ENCODE assay signal across 10 mouse cellular contexts in the genomic region with DNA sequence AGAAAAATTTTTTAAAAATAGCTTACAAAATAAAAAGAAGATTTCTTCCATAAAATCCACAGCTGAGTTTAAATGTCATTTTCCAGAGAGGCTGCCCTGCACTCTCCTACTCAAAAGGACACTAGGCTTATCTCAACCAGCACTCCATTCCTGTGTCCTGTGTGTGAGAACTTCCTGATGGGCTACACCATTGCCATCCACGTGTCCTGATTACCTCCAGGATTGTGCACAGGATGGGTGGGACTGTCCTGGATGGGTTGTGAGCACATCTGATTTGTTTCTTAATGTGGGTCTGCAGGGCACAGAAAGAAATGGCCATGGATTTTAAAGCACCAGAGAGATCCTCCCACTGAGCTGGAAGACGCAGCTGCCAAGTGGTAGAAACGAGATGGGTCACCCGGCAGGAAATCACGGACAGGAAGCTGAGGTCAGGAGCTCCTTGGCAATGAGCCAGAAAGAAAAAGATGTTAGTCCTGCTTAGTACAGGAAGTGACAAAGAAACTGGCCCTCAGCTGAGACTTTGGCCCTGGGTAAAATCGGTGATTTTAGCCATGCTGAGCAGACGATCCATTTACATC.
DNase-seq lines count a peak whose midpoint lies in the region; ATAC-seq and TF ChIP-seq lines count a peak whose summit lies in the region.
"Had no signal": no experiment of that assay in that cellular context is flagged by ENCODE, and none has a peak within 500 bp of the region (broad histone marks: within the 10 kb centered on the region; RNA-seq: fewer than 3 reads in every experiment).

No protein-coding gene starts in this region.

- H3K4me3 ChIP-seq in intestine, embryonic 16.5 days (ENCODE audit: low read length): no peak overlapping the region
- H3K4me3 ChIP-seq in intestine, postnatal 0 days (ENCODE audit: low read depth, low read length): no peak overlapping the region
- no peak overlapping the region for H3K4me3 ChIP-seq in forebrain, embryonic 11.5 days (ENCODE audit: low read depth, low read length)
- H3K4me3 ChIP-seq: liver, embryonic 15.5 days; stomach, embryonic 15.5 days had no signal

- TF ChIP-seq CTCF in intestine, postnatal 0 days (IDR thresholded peaks at IDR 0.05; ENCODE audit: low read depth): no peak

- peak; percentile 31; the same call in 1 of the 2 replicates for ATAC-seq in intestine, embryonic 16.5 days
- no peak for ATAC-seq in intestine, postnatal 0 days
- no peak for ATAC-seq in forebrain, embryonic 11.5 days (replicated peaks; ENCODE audit: low FRiP score)

- H3K36me3 ChIP-seq in intestine, embryonic 16.5 days (ENCODE audit: control insufficient read depth, insufficient read depth, low read length): no peaks in the 10 kb centered on the region
- H3K36me3 ChIP-seq in intestine, postnatal 0 days (ENCODE audit: control insufficient read depth, insufficient read depth): no peaks in the 10 kb centered on the region
- no peaks in the 10 kb centered on the region for H3K36me3 ChIP-seq in forebrain, embryonic 11.5 days (ENCODE audit: control insufficient read depth, insufficient read depth, low read length)
- H3K36me3 ChIP-seq: liver, embryonic 15.5 days; stomach, embryonic 15.5 days had no signal

- no peaks in the 10 kb centered on the region for H3K9me3 ChIP-seq in intestine, embryonic 16.5 days (ENCODE audit: control insufficient read depth, low read length)
- H3K9me3 ChIP-seq in intestine, postnatal 0 days (ENCODE audit: control insufficient read depth): no peaks in the 10 kb centered on the region
- no peaks in the 10 kb centered on the region for H3K9me3 ChIP-seq in forebrain, embryonic 11.5 days (ENCODE audit: control insufficient read depth, low read length)
- H3K9me3 ChIP-seq: liver, embryonic 15.5 days; stomach, embryonic 15.5 days had no signal

- H3K27me3 ChIP-seq in intestine, embryonic 16.5 days (replicated peaks; ENCODE audit: control insufficient read depth, insufficient read depth, low read length): no peaks in the 10 kb centered on the region
- H3K27me3 ChIP-seq in intestine, postnatal 0 days (replicated peaks; ENCODE audit: control insufficient read depth, insufficient read depth, low read length): no peaks in the 10 kb centered on the region
- no peaks in the 10 kb centered on the region for H3K27me3 ChIP-seq in forebrain, embryonic 11.5 days (ENCODE audit: control insufficient read depth, insufficient read depth, low read length)
- H3K27me3 ChIP-seq: liver, embryonic 15.5 days; stomach, embryonic 15.5 days had no signal

- H3K9ac ChIP-seq in intestine, embryonic 16.5 days (ENCODE audit: low read depth, low read length): no peak overlapping the region
- no peak overlapping the region for H3K9ac ChIP-seq in intestine, postnatal 0 days (ENCODE audit: low read depth, low read length)
- H3K9ac ChIP-seq in forebrain, embryonic 11.5 days (ENCODE audit: low read length): no peak overlapping the region
- H3K9ac ChIP-seq: liver, embryonic 15.5 days; stomach, embryonic 15.5 days had no signal

- H3K27ac ChIP-seq in intestine, embryonic 16.5 days (ENCODE audit: low read length): no peak overlapping the region
- H3K27ac ChIP-seq in intestine, postnatal 0 days (ENCODE audit: low read depth, low read length): no peak overlapping the region
- no peak overlapping the region for H3K27ac ChIP-seq in forebrain, embryonic 11.5 days (ENCODE audit: low read depth, low read length)
- H3K27ac ChIP-seq: liver, embryonic 15.5 days; stomach, embryonic 15.5 days had no signal

- no peak overlapping the region for H3K4me2 ChIP-seq in intestine, embryonic 16.5 days (ENCODE audit: low read depth, low read length)
- H3K4me2 ChIP-seq in intestine, postnatal 0 days (replicated peaks; ENCODE audit: low read depth): no peak overlapping the region
- no peak overlapping the region for H3K4me2 ChIP-seq in forebrain, embryonic 11.5 days (ENCODE audit: low read depth, low read length, severe bottlenecking)
- H3K4me2 ChIP-seq: liver, embryonic 15.5 days; stomach, embryonic 15.5 days had no signal

- intact Hi-C loops in left cerebral cortex, postnatal 36 days (cut with DNase I): no loop called here

- WGBS in intestine, embryonic 16.5 days: 32% methylated on average over 7 of the region's 7 CpGs
- 33% methylated on average over 7 of the region's 7 CpGs for WGBS in intestine, postnatal 0 days
- WGBS in forebrain, embryonic 11.5 days: 75% methylated on average over 7 of the region's 7 CpGs

- DNase-seq in brain, adult 2 months (ENCODE audit: low read depth, low spot score): peak; percentile 10
- DNase-seq in heart, postnatal 4 days: peak; percentile 60
- peak; percentile 85 for DNase-seq in lung, postnatal 10 days
- no peak for DNase-seq in forebrain, embryonic 11.5 days (ENCODE audit: low spot score)
- DNase-seq in left cerebral cortex, postnatal 36 days (ENCODE audit: low spot score in 2 of 2): no peak
- no peak for DNase-seq in urinary bladder, postnatal 25 days (ENCODE audit: low spot score)

- peaks cover 2% of the 10 kb centered on the region; the same call in 1 of the 2 replicates for H3K4me1 ChIP-seq in intestine, embryonic 16.5 days (ENCODE audit: control insufficient read depth, insufficient read depth, low read length)
- H3K4me1 ChIP-seq in intestine, postnatal 0 days (replicated peaks; ENCODE audit: control insufficient read depth, insufficient read depth, low read length): no peaks in the 10 kb centered on the region
- H3K4me1 ChIP-seq in forebrain, embryonic 11.5 days (replicated peaks; ENCODE audit: control insufficient read depth, insufficient read depth, low read length): no peaks in the 10 kb centered on the region
- H3K4me1 ChIP-seq: liver, embryonic 15.5 days had no signal

Comparison
In these comparisons a context has a peak if more than half of its experiments do, and no peak if none do; other contexts are left out.
1. DNase-seq: peak in brain, adult 2 months (single experiment), heart, postnatal 4 days (single experiment) and lung, postnatal 10 days (single experiment); none in forebrain, embryonic 11.5 days (single experiment), left cerebral cortex, postnatal 36 days (0 of 2) and urinary bladder, postnatal 25 days (single experiment).